Mouse (Mus musculus) embryonic facial prominence, embryonic 11.5 days (tissue): ENCODE measurements at regions not wholly inside any gene's neighbourhood (a gene's known extent, or its start where the extent isn't known, plus 50 kb on each side); places are given as distances from the start of the nearest gene placed in this dataset.

ENCODE experiments used
- ATAC-seq: fragments of 200-750 bp; cut with Nextera tagmentation; replicated peaks from 2 replicates; pipeline ENCODE4 v1.8.0; 2017; ENCODE audit warnings: low read depth; ENCODE audit not compliant: insufficient number of reproducible peaks, low FRiP score, low TSS enrichment
- DNase-seq: peaks from one replicate; pipeline ENCODE4 v3.0.0-alpha.2; 2015; ENCODE audit warnings: low spot score
- H3K27ac ChIP-seq: fragments of 300-500 bp; sonication (generic); replicated peaks from 2 replicates; pipeline ENCODE4 v1.5.1; 2014; ENCODE audit warnings: mild to moderate bottlenecking, low read depth, low read length, control low read depth
- H3K27me3 ChIP-seq: fragments of 300-500 bp; sonication (generic); 2 replicates; pipeline ENCODE4 v1.6.1; 2014; ENCODE audit warnings: mild to moderate bottlenecking, low read length, moderate library complexity, mixed read lengths; ENCODE audit not compliant: control insufficient read depth, insufficient read depth
- H3K36me3 ChIP-seq: fragments of 300-500 bp; sonication (generic); replicated peaks from 2 replicates; pipeline ENCODE4 v1.6.1; 2014; ENCODE audit warnings: low read depth, mild to moderate bottlenecking, low read length, moderate library complexity, mixed read lengths; ENCODE audit not compliant: control insufficient read depth, insufficient read depth
- H3K4me1 ChIP-seq: fragments of 300-500 bp; sonication (generic); 2 replicates; pipeline ENCODE4 v1.6.1; 2014; ENCODE audit warnings: low read length, mixed read lengths; ENCODE audit not compliant: control insufficient read depth, insufficient read depth
- H3K4me2 ChIP-seq: fragments of 300-500 bp; sonication (generic); 2 replicates; pipeline ENCODE4 v1.6.1; 2014; ENCODE audit warnings: low read depth, mild to moderate bottlenecking, control low read depth, low read length, moderate library complexity
- H3K4me3 ChIP-seq: fragments of 300-500 bp; sonication (generic); 2 replicates; pipeline ENCODE4 v1.5.1; 2014; ENCODE audit warnings: low read depth, low read length, control low read depth
- H3K9ac ChIP-seq: fragments of 300-500 bp; sonication (generic); replicated peaks from 2 replicates; pipeline ENCODE4 v1.6.1; 2014; ENCODE audit warnings: mild to moderate bottlenecking, control low read depth, low read length
- H3K9me3 ChIP-seq: fragments of 300-500 bp; sonication (generic); replicated peaks from 2 replicates; pipeline ENCODE4 v1.6.1; 2016; ENCODE audit warnings: mild to moderate bottlenecking, low read length, inconsistent platforms, mixed read lengths; ENCODE audit not compliant: control insufficient read depth
- WGBS: fragments of 180-500 bp; shearing (Covaris S2); extraction: QIAGEN DNeasy Blood & Tissue Kit; methylation state at CpG from one replicate; pipeline ENCODE4 v1.1.7; 2014; 5-methylcytosine and 5-hydroxymethylcytosine counted together

DNA sequence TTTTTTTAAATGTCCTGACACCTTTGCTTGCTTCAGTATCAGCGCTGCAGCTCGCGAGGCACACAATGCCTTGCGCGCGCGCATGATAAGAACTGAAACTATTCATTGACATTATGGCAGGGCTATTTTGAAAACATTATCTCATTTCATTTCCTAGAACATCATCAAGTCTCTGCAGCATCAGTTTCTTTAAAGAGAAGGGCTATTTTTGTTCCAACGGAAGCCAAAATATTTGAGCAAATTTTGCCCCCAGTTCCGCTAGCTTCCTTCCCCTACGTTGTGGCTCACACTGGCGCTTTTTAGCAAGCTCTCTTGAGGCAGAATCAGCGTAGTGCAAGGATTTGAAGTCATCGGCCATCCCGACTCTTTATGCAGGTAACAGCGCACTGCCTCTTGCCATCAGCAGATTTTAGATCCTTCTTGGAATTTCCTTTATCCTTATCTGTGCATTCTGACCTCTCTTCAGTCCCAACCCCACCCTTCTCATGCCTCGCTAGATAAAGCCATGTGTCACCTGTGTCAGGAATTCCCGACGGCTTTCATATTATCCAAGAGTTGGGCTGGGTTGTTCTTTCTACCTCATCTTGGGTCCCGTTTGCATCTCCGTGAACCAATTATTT, 77.1 kb downstream of the Phlda1 start:
- Histone ChIP-seq H3K36me3 (no peaks in the 10 kb centered on the region), H3K4me1 (no peaks in the 10 kb centered on the region), H3K4me3 (no peak overlapping the region), H3K9ac (no peak overlapping the region), H3K9me3 (no peaks in the 10 kb centered on the region), H3K27ac (no peak overlapping the region), H3K27me3 (no peaks in the 10 kb centered on the region), H3K4me2 (no peak overlapping the region)
- 95% methylated on average over 20 of the region's 20 CpGs for WGBS
- DNase-seq (no peak), ATAC-seq (no peak)

GRCm38 (mm10) chr10:111583744-111584152, 77.7 kb downstream of the Phlda1 start:
- H3K4me2 ChIP-seq = no peak overlapping the region
- 93% methylated on average over 5 of the region's 5 CpGs for WGBS
- ATAC-seq = no peak

GRCm38 (mm10) chr10:111587891-111588611, 82.0 kb downstream of the Phlda1 start:
- Histone ChIP-seq H3K4me3 (no peak overlapping the region), H3K27ac (no peak overlapping the region), H3K4me1 (no peaks in the 10 kb centered on the region), H3K27me3 (no peaks in the 10 kb centered on the region), H3K36me3 (no peaks in the 10 kb centered on the region), H3K4me2 (no peak overlapping the region), H3K9me3 (no peaks in the 10 kb centered on the region), H3K9ac (no peak overlapping the region)
- DNase-seq (no peak), ATAC-seq (no peak)
- 54% methylated on average over 4 of the region's 4 CpGs for WGBS

More at GRCm38 (mm10) chr10:111583744-111584152, 77.7 kb downstream of the Phlda1 start:
- no peak for DNase-seq
- Histone ChIP-seq H3K36me3 (no peaks in the 10 kb centered on the region), H3K9me3 (no peaks in the 10 kb centered on the region), H3K4me3 (no peak overlapping the region), H3K27me3 (no peaks in the 10 kb centered on the region), H3K27ac (no peak overlapping the region), H3K9ac (no peak overlapping the region), H3K4me1 (no peaks in the 10 kb centered on the region)

DNA sequence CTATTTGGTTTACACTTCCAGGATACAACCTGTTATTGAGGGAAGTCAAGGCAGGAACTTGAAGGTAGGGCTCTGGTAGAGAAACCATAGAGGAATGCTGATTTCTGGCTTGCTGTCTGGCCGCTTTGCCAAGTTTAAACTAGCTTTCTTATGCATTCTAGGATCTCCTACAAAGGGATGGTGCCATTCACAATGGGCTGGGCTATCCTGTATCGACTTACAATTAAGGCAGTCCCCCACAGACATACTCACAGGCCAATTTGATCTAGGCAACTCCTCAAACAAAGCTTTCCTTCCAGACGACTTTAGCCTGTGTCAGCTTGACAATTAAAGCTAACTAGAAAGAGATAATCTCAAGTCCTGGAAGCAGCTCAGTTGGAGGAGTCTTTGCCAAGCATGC, 83.1 kb downstream of the Phlda1 start:
- Histone ChIP-seq H3K27me3 (no peaks in the 10 kb centered on the region), H3K9ac (no peak overlapping the region), H3K4me2 (no peak overlapping the region), H3K27ac (no peak overlapping the region), H3K4me3 (no peak overlapping the region), H3K36me3 (no peaks in the 10 kb centered on the region), H3K9me3 (no peaks in the 10 kb centered on the region), H3K4me1 (no peaks in the 10 kb centered on the region)
- ATAC-seq (no peak), DNase-seq (no peak)
- WGBS = 64% methylated on average over 3 of the region's 3 CpGs

DNA sequence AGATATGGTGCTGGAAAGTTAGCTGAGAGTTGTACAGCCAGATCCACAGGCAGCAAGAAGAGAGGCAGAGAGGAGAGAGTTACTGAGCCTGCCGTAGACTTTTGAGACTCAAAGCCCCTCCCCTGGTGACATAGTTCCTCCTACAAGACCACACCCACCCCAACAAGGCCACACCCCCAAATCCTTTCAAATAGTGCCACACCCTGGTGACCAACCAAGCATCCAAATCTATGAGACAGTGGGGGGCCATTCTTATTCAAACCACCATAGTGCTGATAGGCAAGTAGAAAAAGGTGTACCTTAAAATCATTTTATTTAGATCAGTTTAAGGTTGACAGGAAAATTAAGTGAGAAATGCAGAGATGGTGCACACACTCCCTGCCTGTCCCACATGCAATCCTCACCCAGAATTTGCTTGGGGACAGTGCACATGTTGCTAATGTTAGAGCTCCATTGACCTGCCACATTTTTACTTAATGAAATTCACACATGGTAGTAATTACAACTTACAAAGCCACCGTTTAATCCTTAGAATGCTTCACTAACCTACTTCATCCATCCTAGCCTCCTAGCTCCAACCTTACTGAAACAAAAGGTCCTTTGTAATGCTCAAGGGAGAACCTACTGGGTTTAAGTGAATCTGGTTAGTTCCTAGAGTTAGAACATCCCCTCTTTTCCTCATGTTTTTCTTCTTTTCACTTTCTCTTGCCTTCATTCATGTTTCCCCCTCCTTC, 86.5 kb downstream of the Phlda1 start:
- ATAC-seq (no peak), DNase-seq (no peak)
- Histone ChIP-seq H3K9me3 (no peaks in the 10 kb centered on the region), H3K4me1 (no peaks in the 10 kb centered on the region), H3K27me3 (no peaks in the 10 kb centered on the region), H3K36me3 (no peaks in the 10 kb centered on the region), H3K9ac (no peak overlapping the region), H3K27ac (no peak overlapping the region), H3K4me2 (no peak overlapping the region), H3K4me3 (no peak overlapping the region)
- 46% methylated on average over 2 of the region's 2 CpGs for WGBS

GRCm38 (mm10) chr10:111593280-111593679, 87.2 kb downstream of the Phlda1 start:
- Histone ChIP-seq H3K4me2 (no peak overlapping the region), H3K9me3 (no peaks in the 10 kb centered on the region), H3K36me3 (no peaks in the 10 kb centered on the region), H3K4me1 (no peaks in the 10 kb centered on the region), H3K4me3 (no peak overlapping the region), H3K9ac (no peak overlapping the region), H3K27ac (no peak overlapping the region), H3K27me3 (no peaks in the 10 kb centered on the region)
- 92% methylated on average over 2 of the region's 2 CpGs for WGBS
- ATAC-seq = no peak
- no peak for DNase-seq

DNA sequence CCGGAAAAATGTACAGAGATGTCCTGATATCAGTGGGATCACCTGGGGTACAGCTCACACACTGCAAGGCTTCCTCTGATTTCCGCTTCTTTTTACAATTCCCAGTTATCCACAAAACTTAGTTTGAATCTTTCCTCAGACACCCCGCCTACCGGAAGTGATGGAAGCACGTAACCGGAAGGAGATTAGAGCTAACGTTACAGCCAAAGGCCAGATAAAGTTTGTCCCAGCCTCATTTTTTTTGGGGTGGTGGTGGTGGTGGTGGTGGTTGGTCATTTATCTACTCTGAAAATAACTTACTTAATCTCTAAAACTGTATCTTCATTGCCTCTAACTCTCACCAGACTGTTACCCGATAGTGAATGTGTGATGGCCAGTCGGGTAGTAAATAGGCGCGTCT, 88.1 kb downstream of the Phlda1 start:
- H3K9ac ChIP-seq = no peak overlapping the region
- ATAC-seq (no peak), DNase-seq (no peak)
- no peaks in the 10 kb centered on the region for H3K27me3 ChIP-seq
- WGBS = 87% methylated on average over 11 of the region's 11 CpGs
- no peak overlapping the region for H3K4me3 ChIP-seq
- no peaks in the 10 kb centered on the region for H3K4me1 ChIP-seq
- no peaks in the 10 kb centered on the region for H3K9me3 ChIP-seq
- no peak overlapping the region for H3K27ac ChIP-seq
- no peak overlapping the region for H3K4me2 ChIP-seq
- H3K36me3 ChIP-seq = no peaks in the 10 kb centered on the region

- no peak for ATAC-seq
- H3K36me3 ChIP-seq = no peaks in the 10 kb centered on the region
These were observed 88.6 kb downstream of the Phlda1 start for GRCm38 (mm10) chr10:111594651-111595050.

More at GRCm38 (mm10) chr10:111594651-111595050, 88.6 kb downstream of the Phlda1 start:
- no peaks in the 10 kb centered on the region for H3K9me3 ChIP-seq
- no peak overlapping the region for H3K9ac ChIP-seq
- no peak for DNase-seq
- no peak overlapping the region for H3K27ac ChIP-seq
- WGBS = 85% methylated on average over 10 of the region's 10 CpGs
- H3K27me3 ChIP-seq = no peaks in the 10 kb centered on the region
- no peak overlapping the region for H3K4me3 ChIP-seq
- no peak overlapping the region for H3K4me2 ChIP-seq
- no peaks in the 10 kb centered on the region for H3K4me1 ChIP-seq
